In genomic region chr2:166398156-166398555, GRCm38 (mm10) we compare ENCODE assay signal across 13 mouse cellular contexts.
A peak's percentile ranks its signal among the peaks of the same experiment; 100 is the strongest.
DNase-seq lines count a peak whose midpoint lies in the region; ATAC-seq and TF ChIP-seq lines count a peak whose summit lies in the region.
"Had no signal": no experiment of that assay in that cellular context is flagged by ENCODE, and none has a peak within 500 bp of the region (broad histone marks: within the 10 kb centered on the region; RNA-seq: fewer than 3 reads in every experiment).

No protein-coding gene starts in this region.

- TF ChIP-seq CTCF in embryonic fibroblast, embryonic 13.5 days (IDR thresholded peaks at IDR 0.05; ENCODE audit: borderline replicate concordance, insufficient read depth, low read length) = no peak

- peak overlapping the region; percentile 55; the same call in 1 of the 2 replicates for H3K9ac ChIP-seq in heart, embryonic 12.5 days
- H3K9ac ChIP-seq in kidney, embryonic 15.5 days = no peak overlapping the region
- H3K9ac ChIP-seq: liver, embryonic 12.5 days had no signal

- no peak for DNase-seq in heart, adult 11 months
- DNase-seq in kidney, adult 18-20 months = no peak
- DNase-seq in retina, postnatal 1 day = peak; percentile 67
- no peak for DNase-seq in layer of hippocampus, postnatal 14 days (ENCODE audit: low spot score in 2 of 2)
- no peak for DNase-seq in right cerebral cortex, postnatal 14 days
- DNase-seq: adrenal gland, adult 8-10 months; cerebellum, postnatal 10 days; right cerebral cortex, postnatal 4 days had no signal

- no peak overlapping the region for H3K4me3 ChIP-seq in heart, embryonic 12.5 days
- no peak overlapping the region for H3K4me3 ChIP-seq in kidney, embryonic 15.5 days (replicated peaks)
- H3K4me3 ChIP-seq in embryonic fibroblast, embryonic 13.5 days (ENCODE audit: insufficient read depth, low read length) = no peak overlapping the region
- H3K4me3 ChIP-seq: liver, embryonic 12.5 days had no signal

- H3K36me3 ChIP-seq in heart, embryonic 12.5 days = no peaks in the 10 kb centered on the region
- no peaks in the 10 kb centered on the region for H3K36me3 ChIP-seq in kidney, embryonic 15.5 days
- H3K36me3 ChIP-seq: liver, embryonic 12.5 days had no signal

- H3K27me3 ChIP-seq in heart, embryonic 12.5 days (replicated peaks) = no peaks in the 10 kb centered on the region
- H3K27me3 ChIP-seq in kidney, embryonic 15.5 days = peaks cover 6% of the 10 kb centered on the region
- H3K27me3 ChIP-seq: liver, embryonic 12.5 days had no signal

- WGBS in heart, embryonic 12.5 days = 81% methylated on average over 10 of the region's 10 CpGs
- WGBS in kidney, embryonic 15.5 days = 77% methylated on average over 10 of the region's 10 CpGs

- no peak for TF ChIP-seq POLR2A in embryonic fibroblast, embryonic 13.5 days (IDR thresholded peaks at IDR 0.05; ENCODE audit: low read depth, low read length)

- ATAC-seq in heart, embryonic 12.5 days (ENCODE audit: insufficient number of reproducible peaks, low FRiP score) = no peak
- ATAC-seq in kidney, embryonic 15.5 days (replicated peaks; ENCODE audit: low FRiP score) = no peak
- ATAC-seq: inflammation-experienced regulatory T-cells, adult 6 months had no signal

- peaks cover 52% of the 10 kb centered on the region for H3K4me1 ChIP-seq in heart, embryonic 12.5 days (replicated peaks)
- H3K4me1 ChIP-seq in kidney, embryonic 15.5 days = peaks cover 54% of the 10 kb centered on the region
- peaks cover 3% of the 10 kb centered on the region; the same call in 1 of the 2 replicates for H3K4me1 ChIP-seq in embryonic fibroblast, embryonic 13.5 days (ENCODE audit: control insufficient read depth, insufficient read depth, low read length)
- H3K4me1 ChIP-seq: liver, embryonic 12.5 days had no signal

- H3K27ac ChIP-seq in heart, embryonic 12.5 days (ENCODE audit: poor library complexity, severe bottlenecking) = peak overlapping the region; percentile 98
- peak overlapping the region; percentile 89 for H3K27ac ChIP-seq in kidney, embryonic 15.5 days
- peak overlapping the region; percentile 28; the same call in 1 of the 2 replicates for H3K27ac ChIP-seq in embryonic fibroblast, embryonic 13.5 days (ENCODE audit: insufficient read depth, low read length)
- H3K27ac ChIP-seq: liver, embryonic 12.5 days had no signal

- H3K4me2 ChIP-seq in heart, embryonic 12.5 days = no peak overlapping the region
- no peak overlapping the region for H3K4me2 ChIP-seq in kidney, embryonic 15.5 days
- H3K4me2 ChIP-seq: liver, embryonic 12.5 days had no signal

- H3K9me3 ChIP-seq in heart, embryonic 12.5 days (replicated peaks) = 0 out of 2 replicates have a peak, but pooled peaks cover 3% of the 10 kb centered on the region
- no peaks in the 10 kb centered on the region for H3K9me3 ChIP-seq in kidney, embryonic 15.5 days (replicated peaks)
- H3K9me3 ChIP-seq: liver, embryonic 12.5 days had no signal

Comparison
In these comparisons a context has a peak if more than half of its experiments do, and no peak if none do; other contexts are left out.
1. H3K27ac ChIP-seq: peak in every context shown above with its lines; median percentile 98 in heart, embryonic 12.5 days; 89 in kidney, embryonic 15.5 days; 28 in embryonic fibroblast, embryonic 13.5 days.